Mouse (Mus musculus): Measurements from ENCODE around the gene Cavin2. TPM values are rescaled to one million over a fixed set of nuclear protein-coding genes. Genes with fewer than 3 reads are reported as not detected.

Cavin2 gene
- total and polyA plus RNA-seq, 3 experiments, result not detected

GRCm38 (mm10) chr1:51290634-51291033, 1.7 kb downstream of the Cavin2 start:
- dilution Hi-C loops (cut with MboI; ENCODE audit: extremely low pct_ligation_motif_present, extremely low pct_unique_long_range_greater_than_20kb, low sequenced_read_pairs), result no loop called here
- no peak overlapping the region for H3K9ac ChIP-seq (ENCODE audit: insufficient read depth, low read depth)
- H3K79me2 ChIP-seq (replicated peaks; ENCODE audit: control insufficient read depth, extremely low read depth, insufficient read depth, poor library complexity, severe bottlenecking), result no peaks in the 10 kb centered on the region
- no peak overlapping the region for H3K4me3 ChIP-seq (replicated peaks in 1 of 3; ENCODE audit: low read depth in 2 of 3, low read length in 2 of 3, poor library complexity in 1 of 3)
- TF ChIP-seq ELF1 (IDR thresholded peaks at IDR 0.05; ENCODE audit: low read depth, low read length), result no peak
- no peaks in the 10 kb centered on the region for H3K36me3 ChIP-seq (replicated peaks in 1 of 2; ENCODE audit: control insufficient read depth in 1 of 2, insufficient read depth in 1 of 2, low read length in 1 of 2)
- DNase-seq (ENCODE audit: extremely low read depth), result no peak
- peaks cover 0 to 7% of the 10 kb centered on the region in 2 experiments; a peak in 1 of 4 replicates for H3K4me1 ChIP-seq (ENCODE audit: control insufficient read depth in 1 of 2, insufficient read depth in 2 of 2)
- in situ Hi-C loops (cut with MboI; ENCODE audit: low pct_ligation_motif_present, low pct_unique_long_range_greater_than_20kb, low sequenced_read_pairs), result no loop called here
- H3K4me2 ChIP-seq (ENCODE audit: insufficient read depth, low read depth, poor library complexity, severe bottlenecking), result no peak overlapping the region
- H3K9me3 ChIP-seq (replicated peaks; ENCODE audit: low read length), result no peaks in the 10 kb centered on the region
- no peak overlapping the region for H3K27ac ChIP-seq (ENCODE audit: insufficient read depth, low read depth)
- no peaks in the 10 kb centered on the region for H3K27me3 ChIP-seq (replicated peaks)

- no peaks in the 10 kb centered on the region for H3K9me3 ChIP-seq (replicated peaks; ENCODE audit: low read length)
- H3K36me3 ChIP-seq (replicated peaks in 1 of 2; ENCODE audit: control insufficient read depth in 1 of 2, insufficient read depth in 1 of 2, low read length in 1 of 2), result no peaks in the 10 kb centered on the region
- no peak for TF ChIP-seq ZKSCAN1 (IDR thresholded peaks at IDR 0.05; ENCODE audit: borderline replicate concordance, low read depth, low read length)
- TF ChIP-seq IRF4 (IDR thresholded peaks at IDR 0.05; ENCODE audit: low read depth, low read length), result no peak
- TF ChIP-seq RAD21 (IDR thresholded peaks at IDR 0.05; ENCODE audit: low read depth, low read length), result no peak
- TF ChIP-seq POLR2AphosphoS2 (IDR thresholded peaks at IDR 0.05; ENCODE audit: low read depth, low read length), result no peak
- TF ChIP-seq MEF2A (IDR thresholded peaks at IDR 0.05; ENCODE audit: borderline replicate concordance, low read depth, low read length), result no peak
- TF ChIP-seq ETS1 (conservative IDR thresholded peaks at IDR 0.05; ENCODE audit: low read depth, low read length), result no peak
- TF ChIP-seq TBP (conservative IDR thresholded peaks at IDR 0.05; ENCODE audit: low read depth, low read length), result no peak
- no peak for TF ChIP-seq UBTF (IDR thresholded peaks at IDR 0.05; ENCODE audit: low read depth, low read length)
- TF ChIP-seq JUN (IDR thresholded peaks at IDR 0.05; ENCODE audit: insufficient read depth, low read depth, low read length), result no peak
- TF ChIP-seq TCF12 (IDR thresholded peaks at IDR 0.05; ENCODE audit: low read depth, low read length), result no peak
- no peak overlapping the region for H3K9ac ChIP-seq (ENCODE audit: insufficient read depth, low read depth)
- no peak overlapping the region for H3K27ac ChIP-seq (ENCODE audit: insufficient read depth, low read depth)
- dilution Hi-C loops (cut with MboI; ENCODE audit: extremely low pct_ligation_motif_present, extremely low pct_unique_long_range_greater_than_20kb, low sequenced_read_pairs), result no loop called here
- H3K79me2 ChIP-seq (replicated peaks; ENCODE audit: control insufficient read depth, extremely low read depth, insufficient read depth, poor library complexity, severe bottlenecking), result no peaks in the 10 kb centered on the region
- no peak for DNase-seq (ENCODE audit: extremely low read depth)
- peaks cover 0 to 7% of the 10 kb centered on the region in 2 experiments; a peak in 1 of 4 replicates for H3K4me1 ChIP-seq (ENCODE audit: control insufficient read depth in 1 of 2, insufficient read depth in 2 of 2)
- no peak overlapping the region for H3K4me3 ChIP-seq (replicated peaks in 1 of 3; ENCODE audit: low read depth in 2 of 3, low read length in 2 of 3, poor library complexity in 1 of 3)
- no peak overlapping the region for H3K4me2 ChIP-seq (ENCODE audit: insufficient read depth, low read depth, poor library complexity, severe bottlenecking)
- no peaks in the 10 kb centered on the region for H3K27me3 ChIP-seq (replicated peaks)
- in situ Hi-C loops (cut with MboI; ENCODE audit: low pct_ligation_motif_present, low pct_unique_long_range_greater_than_20kb, low sequenced_read_pairs), result no loop called here
Measured at GRCm38 (mm10) chr1:51292348-51292747, 3.4 kb downstream of the Cavin2 start.

GRCm38 (mm10) chr1:51300295-51300930, 11.5 kb downstream of the Cavin2 start:
- Histone ChIP-seq H3K9me3 (replicated peaks; ENCODE audit: low read length) (no peaks in the 10 kb centered on the region), H3K79me2 (replicated peaks; ENCODE audit: control insufficient read depth, extremely low read depth, insufficient read depth, poor library complexity, severe bottlenecking) (no peaks in the 10 kb centered on the region), H3K27ac (ENCODE audit: insufficient read depth, low read depth) (no peak overlapping the region), H3K4me1 (ENCODE audit: control insufficient read depth in 1 of 2, insufficient read depth in 2 of 2) (no peaks in the 10 kb centered on the region; a peak in 1 of 4 replicates), H3K4me2 (ENCODE audit: insufficient read depth, low read depth, poor library complexity, severe bottlenecking) (no peak overlapping the region), H3K4me3 (replicated peaks in 1 of 3; ENCODE audit: low read depth in 2 of 3, low read length in 2 of 3, poor library complexity in 1 of 3) (no peak overlapping the region), H3K27me3 (replicated peaks) (no peaks in the 10 kb centered on the region), H3K9ac (ENCODE audit: insufficient read depth, low read depth) (no peak overlapping the region), H3K36me3 (replicated peaks in 1 of 2; ENCODE audit: control insufficient read depth in 1 of 2, insufficient read depth in 1 of 2, low read length in 1 of 2) (no peaks in the 10 kb centered on the region)
- dilution Hi-C loops (cut with MboI; ENCODE audit: extremely low pct_ligation_motif_present, extremely low pct_unique_long_range_greater_than_20kb, low sequenced_read_pairs), result no loop called here
- TF ChIP-seq MAZ (IDR thresholded peaks at IDR 0.05; ENCODE audit: low read depth, low read length), result no peak
- no peak for TF ChIP-seq HCFC1 (IDR thresholded peaks at IDR 0.05; ENCODE audit: low read depth, low read length)
- TF ChIP-seq BHLHE40 (IDR thresholded peaks at IDR 0.05; ENCODE audit: low read depth, low read length), result no peak
- no peak for TF ChIP-seq MAFK (IDR thresholded peaks at IDR 0.05; ENCODE audit: insufficient replicate concordance, low read length)
- no peak for TF ChIP-seq E2F4 (IDR thresholded peaks at IDR 0.05; ENCODE audit: insufficient replicate concordance, low read depth, low read length)
- no peak for TF ChIP-seq SMC3 (IDR thresholded peaks at IDR 0.05; ENCODE audit: low read depth, low read length)
- no peak for TF ChIP-seq NELFE (IDR thresholded peaks at IDR 0.05; ENCODE audit: low read depth, low read length)
- in situ Hi-C loops (cut with MboI; ENCODE audit: low pct_ligation_motif_present, low pct_unique_long_range_greater_than_20kb, low sequenced_read_pairs), result no loop called here
- no peak for DNase-seq (ENCODE audit: extremely low read depth)
